Mouse (Mus musculus): ENCODE data around the gene Cidec. TPM values are rescaled to one million over a fixed set of nuclear protein-coding genes. Genes with fewer than 3 reads are reported as not detected.

Cidec gene
- polyA plus RNA-seq (2012; rRNA removed), result 0.11 and 0.37 TPM in 2 replicates
- polyA plus RNA-seq (2014; fragmentation: Nextera tagmentation; extraction: Ambion mirVana), result not detected in 2 replicates

DNA sequence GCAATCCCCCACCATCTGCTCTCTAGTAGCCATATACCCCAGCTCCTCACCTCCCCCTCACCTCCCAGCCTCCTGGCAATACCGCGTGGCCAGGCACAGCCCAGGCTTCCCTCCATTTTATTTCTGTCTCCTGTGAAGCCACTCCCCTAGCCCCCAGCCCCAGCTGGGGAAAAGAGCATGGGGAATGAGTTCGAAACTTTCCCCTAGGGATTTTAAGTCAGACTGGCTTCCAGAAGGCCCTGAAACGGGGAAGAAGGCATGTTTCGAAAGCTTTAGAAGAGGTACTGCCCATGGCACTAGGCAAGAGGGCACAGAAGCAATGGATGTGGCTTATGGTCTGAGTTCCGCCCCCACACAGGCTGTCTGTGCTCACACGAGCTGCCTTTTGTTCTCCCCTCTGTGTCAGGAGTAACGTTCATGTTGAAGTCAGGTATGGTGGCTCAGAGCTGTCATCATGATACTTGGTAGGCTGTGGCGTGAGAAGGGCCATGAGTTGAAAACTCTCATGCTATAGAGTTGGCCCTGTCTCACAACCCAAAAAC is at the start of gene Cidec:
Gene Cidec, minus strand, starts transcription at position 97 of the 542 bp plus-strand sequence.
- H3K4me2 ChIP-seq (replicated peaks; ENCODE audit: low read depth, low read length, severe bottlenecking), result no peak within 1 kb of the TSS
- H3K4me3 ChIP-seq (replicated peaks; ENCODE audit: low read length), result no peak within 1 kb of the TSS
- no peaks in the 10 kb centered on the region for H3K9me3 ChIP-seq (ENCODE audit: control insufficient read depth, low read length)
- 81% methylated on average over 9 of the region's 9 CpGs for WGBS
- no peak for ATAC-seq (ENCODE audit: low FRiP score, low read depth)
- no peak within 1 kb of the TSS for H3K27ac ChIP-seq (replicated peaks; ENCODE audit: low read depth, low read length)
- no peak for TF ChIP-seq POLR2A (IDR thresholded peaks at IDR 0.05; ENCODE audit: borderline replicate concordance, extremely low read depth, insufficient read depth, insufficient read length)
- H3K4me1 ChIP-seq (ENCODE audit: control insufficient read depth, insufficient read depth, low read length), result no peaks in the 10 kb centered on the region
- no peaks in the 10 kb centered on the region for H3K36me3 ChIP-seq (ENCODE audit: control insufficient read depth, insufficient read depth, low read length)
- no peak within 1 kb of the TSS for H3K9ac ChIP-seq (ENCODE audit: low read depth, low read length, severe bottlenecking)
- no peaks in the 10 kb centered on the region for H3K27me3 ChIP-seq (ENCODE audit: control insufficient read depth, insufficient read depth, low read length)
- DNase-seq (ENCODE audit: low spot score), result no peak

DNA sequence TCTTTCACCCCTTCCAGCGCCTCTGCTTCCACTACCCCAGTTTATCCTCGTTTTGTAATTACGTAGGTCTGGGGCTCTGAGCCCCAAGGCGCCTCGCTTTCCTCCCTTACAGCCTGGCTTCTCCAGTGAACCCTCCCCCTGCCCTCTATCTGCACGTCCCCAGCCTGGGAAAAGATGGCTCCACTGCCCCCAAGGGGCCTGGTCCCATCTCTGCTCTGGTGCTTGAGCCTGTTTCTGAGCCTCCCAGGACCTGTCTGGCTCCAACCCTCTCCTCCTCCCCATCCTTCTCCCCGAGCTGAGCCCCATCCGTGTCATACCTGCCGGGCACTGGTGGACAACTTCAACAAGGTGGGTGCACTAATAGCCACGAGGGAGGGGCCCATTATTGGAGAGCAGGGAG is 48.2 kb upstream of the Cidec start:
- DNase-seq (ENCODE audit: low spot score) (no peak), ATAC-seq (ENCODE audit: low FRiP score, low read depth) (no peak)
- no peak for TF ChIP-seq POLR2A (IDR thresholded peaks at IDR 0.05; ENCODE audit: borderline replicate concordance, extremely low read depth, insufficient read depth, insufficient read length)
- Histone ChIP-seq H3K4me2 (replicated peaks; ENCODE audit: low read depth, low read length, severe bottlenecking) (peak overlapping the region; percentile 69), H3K9ac (ENCODE audit: low read depth, low read length, severe bottlenecking) (peak overlapping the region; percentile 44), H3K4me1 (ENCODE audit: control insufficient read depth, insufficient read depth, low read length) (peaks cover 8% of the 10 kb centered on the region; the same call in 1 of the 2 replicates), H3K4me3 (replicated peaks; ENCODE audit: low read length) (peak overlapping the region; percentile 41), H3K36me3 (ENCODE audit: control insufficient read depth, insufficient read depth, low read length) (no peaks in the 10 kb centered on the region), H3K27ac (replicated peaks; ENCODE audit: low read depth, low read length) (no peak overlapping the region), H3K27me3 (ENCODE audit: control insufficient read depth, insufficient read depth, low read length) (peaks cover 26% of the 10 kb centered on the region), H3K9me3 (ENCODE audit: control insufficient read depth, low read length) (no peaks in the 10 kb centered on the region)
- WGBS, result 11% methylated on average over 10 of the region's 10 CpGs

DNA sequence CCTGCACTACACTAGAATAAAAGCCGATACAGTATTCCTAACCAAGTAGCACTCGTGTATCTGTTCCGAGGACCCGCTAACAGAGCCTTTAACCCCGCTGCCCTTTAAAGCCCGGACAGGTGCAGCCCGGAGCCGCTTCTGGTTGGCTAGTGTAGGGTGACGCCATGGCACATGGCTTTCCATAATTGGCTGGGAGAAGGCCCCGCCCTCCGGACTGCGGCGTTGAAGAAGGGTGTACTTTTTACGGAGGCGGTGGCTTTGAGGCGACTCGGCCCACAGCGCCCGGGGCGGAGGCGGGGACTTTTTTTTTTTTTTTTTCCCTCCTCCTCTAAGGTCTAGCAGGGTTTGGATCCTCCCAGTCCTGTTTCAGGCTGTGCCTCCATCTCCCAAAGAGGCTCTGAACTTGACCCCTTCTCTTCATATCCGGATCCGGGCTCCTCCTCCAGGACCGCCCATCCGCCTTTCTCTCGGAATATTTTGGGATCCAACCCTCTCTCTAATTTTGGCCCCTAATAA is 47.6 kb upstream of the Cidec start, which contains the start of gene Creld1:
Gene Creld1, plus strand, starts transcription at position 198 of the 516 bp plus-strand sequence.
- H3K9ac ChIP-seq (ENCODE audit: low read depth, low read length, severe bottlenecking), result peak within 1 kb of the TSS; percentile 44
- TF ChIP-seq POLR2A (IDR thresholded peaks at IDR 0.05; ENCODE audit: borderline replicate concordance, extremely low read depth, insufficient read depth, insufficient read length), result no peak
- no peaks in the 10 kb centered on the region for H3K9me3 ChIP-seq (ENCODE audit: control insufficient read depth, low read length)
- peaks cover 8% of the 10 kb centered on the region; the same call in 1 of the 2 replicates for H3K4me1 ChIP-seq (ENCODE audit: control insufficient read depth, insufficient read depth, low read length)
- H3K4me2 ChIP-seq (replicated peaks; ENCODE audit: low read depth, low read length, severe bottlenecking), result peak within 1 kb of the TSS; percentile 69
- 2% methylated on average over 26 of the region's 26 CpGs for WGBS
- peaks cover 26% of the 10 kb centered on the region for H3K27me3 ChIP-seq (ENCODE audit: control insufficient read depth, insufficient read depth, low read length)
- H3K27ac ChIP-seq (replicated peaks; ENCODE audit: low read depth, low read length), result 0 out of 2 replicates have a peak within 1 kb of the TSS, but pooled peaks have one; percentile 3
- ATAC-seq (ENCODE audit: low FRiP score, low read depth) (peak; percentile 94), DNase-seq (ENCODE audit: low spot score) (peak; percentile 91)
- no peaks in the 10 kb centered on the region for H3K36me3 ChIP-seq (ENCODE audit: control insufficient read depth, insufficient read depth, low read length)
- H3K4me3 ChIP-seq (replicated peaks; ENCODE audit: low read length), result peak within 1 kb of the TSS; percentile 41

DNA sequence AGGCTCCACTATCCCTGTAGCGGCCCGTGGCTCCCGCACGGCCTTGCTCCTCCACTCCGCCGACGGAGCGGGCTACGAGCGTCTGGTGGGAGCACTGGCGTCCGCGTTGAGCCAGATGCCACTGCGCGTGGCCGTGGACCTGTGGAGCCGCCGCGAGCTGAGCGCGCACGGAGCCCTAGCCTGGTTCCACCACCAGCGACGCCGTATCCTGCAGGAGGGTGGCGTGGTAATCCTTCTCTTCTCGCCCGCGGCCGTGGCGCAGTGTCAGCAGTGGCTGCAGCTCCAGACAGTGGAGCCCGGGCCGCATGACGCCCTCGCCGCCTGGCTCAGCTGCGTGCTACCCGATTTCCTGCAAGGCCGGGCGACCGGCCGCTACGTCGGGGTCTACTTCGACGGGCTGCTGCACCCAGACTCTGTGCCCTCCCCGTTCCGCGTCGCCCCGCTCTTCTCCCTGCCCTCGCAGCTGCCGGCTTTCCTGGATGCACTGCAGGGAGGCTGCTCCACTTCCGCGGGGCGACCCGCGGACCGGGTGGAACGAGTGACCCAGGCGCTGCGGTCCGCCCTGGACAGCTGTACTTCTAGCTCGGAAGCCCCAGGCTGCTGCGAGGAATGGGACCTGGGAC is 47.0 kb upstream of the Cidec start:
- TF ChIP-seq POLR2A (IDR thresholded peaks at IDR 0.05; ENCODE audit: borderline replicate concordance, extremely low read depth, insufficient read depth, insufficient read length), result no peak
- DNase-seq (ENCODE audit: low spot score) (no peak), ATAC-seq (ENCODE audit: low FRiP score, low read depth) (peak; percentile 21)
- Histone ChIP-seq H3K4me2 (replicated peaks; ENCODE audit: low read depth, low read length, severe bottlenecking) (peak overlapping the region; percentile 69), H3K27ac (replicated peaks; ENCODE audit: low read depth, low read length) (0 out of 2 replicates have a peak overlapping the region, but pooled peaks have one; percentile 3), H3K4me3 (replicated peaks; ENCODE audit: low read length) (peak overlapping the region; percentile 41), H3K9ac (ENCODE audit: low read depth, low read length, severe bottlenecking) (peak overlapping the region; percentile 37), H3K9me3 (ENCODE audit: control insufficient read depth, low read length) (no peaks in the 10 kb centered on the region), H3K27me3 (ENCODE audit: control insufficient read depth, insufficient read depth, low read length) (peaks cover 26% of the 10 kb centered on the region), H3K4me1 (ENCODE audit: control insufficient read depth, insufficient read depth, low read length) (peaks cover 8% of the 10 kb centered on the region; the same call in 1 of the 2 replicates), H3K36me3 (ENCODE audit: control insufficient read depth, insufficient read depth, low read length) (no peaks in the 10 kb centered on the region)
- 3% methylated on average over 49 of the region's 65 CpGs for WGBS

DNA sequence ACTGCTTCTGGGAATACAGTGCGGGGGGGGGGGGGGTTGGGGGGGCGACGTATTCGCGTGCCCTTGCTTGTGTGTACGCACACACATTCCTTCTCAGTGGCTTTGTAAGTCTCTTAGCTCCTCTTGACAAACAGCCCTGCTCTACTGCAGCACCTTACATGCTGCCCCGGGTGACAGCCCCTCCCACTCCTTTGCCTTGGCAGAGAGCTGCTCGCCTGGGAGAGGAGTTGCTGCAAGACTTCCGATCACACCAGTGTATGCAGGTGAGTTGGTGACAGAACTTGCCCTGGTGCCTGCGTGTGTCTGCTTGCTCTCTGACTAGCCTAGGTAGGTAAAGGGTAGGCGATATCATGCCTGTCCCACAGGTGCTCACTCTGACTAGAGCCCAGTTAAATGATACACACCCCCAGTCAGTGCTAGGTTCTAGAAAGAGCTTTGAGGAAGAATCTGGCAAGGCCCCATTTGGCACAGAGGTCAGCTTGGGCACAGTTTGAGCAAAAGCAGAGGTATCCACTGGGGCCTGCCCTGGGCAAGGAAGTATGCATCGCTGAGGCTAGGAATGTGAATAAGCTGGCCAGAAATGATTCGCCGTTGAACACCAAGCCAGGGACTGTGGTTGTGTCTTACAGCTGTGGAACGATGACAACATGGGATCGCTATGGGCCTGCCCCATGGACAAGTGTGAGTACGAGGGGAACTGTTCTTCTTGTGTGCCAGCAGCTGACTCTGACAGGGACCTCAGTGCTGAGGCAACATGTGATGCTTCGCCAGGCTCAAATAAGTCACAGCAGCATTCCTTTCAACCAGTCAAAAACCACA is 45.2 kb upstream of the Cidec start:
- no peak overlapping the region for H3K4me3 ChIP-seq (replicated peaks; ENCODE audit: low read length)
- TF ChIP-seq POLR2A (IDR thresholded peaks at IDR 0.05; ENCODE audit: borderline replicate concordance, extremely low read depth, insufficient read depth, insufficient read length), result no peak
- no peak overlapping the region for H3K9ac ChIP-seq (ENCODE audit: low read depth, low read length, severe bottlenecking)
- 52% methylated on average over 18 of the region's 18 CpGs for whole genome bisulfite sequencing
- H3K27me3 ChIP-seq (ENCODE audit: control insufficient read depth, insufficient read depth, low read length), result peaks cover 26% of the 10 kb centered on the region
- H3K4me2 ChIP-seq (replicated peaks; ENCODE audit: low read depth, low read length, severe bottlenecking), result no peak overlapping the region
- DNase-seq (ENCODE audit: low spot score) (no peak), ATAC-seq (ENCODE audit: low FRiP score, low read depth) (no peak)
- no peak overlapping the region for H3K27ac ChIP-seq (replicated peaks; ENCODE audit: low read depth, low read length)
- H3K9me3 ChIP-seq (ENCODE audit: control insufficient read depth, low read length), result no peaks in the 10 kb centered on the region
- H3K36me3 ChIP-seq (ENCODE audit: control insufficient read depth, insufficient read depth, low read length), result no peaks in the 10 kb centered on the region
- H3K4me1 ChIP-seq (ENCODE audit: control insufficient read depth, insufficient read depth, low read length), result peaks cover 3% of the 10 kb centered on the region; the same call in 1 of the 2 replicates

Measured in limb, embryonic 14.5 days (tissue).